Mouse (Mus musculus) MEL (cell line): ENCODE measurements at regions not wholly inside any gene's neighbourhood (a gene's known extent, or its start where the extent isn't known, plus 50 kb on each side); places are given as distances from the start of the nearest gene placed in this dataset.

ENCODE experiments used
- DNase-seq: peaks from one replicate; pipeline ENCODE4 v3.0.0; 2011; ENCODE audit warnings: low read depth, low spot score
- H3K27ac ChIP-seq: 2 replicates; pipeline ENCODE4 v1.5.1; 2012; ENCODE audit warnings: low read depth, mild to moderate bottlenecking, control low read depth, low read length, moderate library complexity; ENCODE audit not compliant: control insufficient read depth
- H3K27me3 ChIP-seq, 2 experiments: fragments of 150-350 bp in 1 of 2; sonication (generic) in 1 of 2; 2 replicates each; pipeline ENCODE4 v1.6.1; 2012; ENCODE audit warnings: low read length in 2 of 2, mild to moderate bottlenecking in 2 of 2, improper control_type of control experiment in 1 of 2, moderate library complexity in 1 of 2; ENCODE audit not compliant: insufficient read depth in 2 of 2, control insufficient read depth in 1 of 2
- H3K36me3 ChIP-seq, 2 experiments: 2 replicates each; pipeline ENCODE4 v1.6.1; 2012 to 2014; ENCODE audit warnings: low read length in 2 of 2, improper control_type of control experiment in 1 of 2, inconsistent platforms in 1 of 2, mild to moderate bottlenecking in 1 of 2; ENCODE audit not compliant: insufficient read depth in 2 of 2, control insufficient read depth in 1 of 2
- H3K4me1 ChIP-seq, 2 experiments: fragments of 150-350 bp in 1 of 2; sonication (generic) in 1 of 2; 2 replicates each; pipeline ENCODE4 v1.6.1; 2012; ENCODE audit warnings: low read length in 2 of 2, improper control_type of control experiment in 1 of 2, mild to moderate bottlenecking in 1 of 2; ENCODE audit not compliant: insufficient read depth in 2 of 2, control insufficient read depth in 1 of 2
- H3K4me3 ChIP-seq, 2 experiments: fragments of 150-350 bp in 1 of 2; sonication (generic) in 1 of 2; 2 replicates each; pipeline ENCODE4 v1.5.1; 2012; ENCODE audit warnings: low read depth in 2 of 2, low read length in 2 of 2, mild to moderate bottlenecking in 2 of 2, moderate library complexity in 2 of 2, control low read depth in 1 of 2, improper control_type of control experiment in 1 of 2; ENCODE audit not compliant: control insufficient read depth in 1 of 2, insufficient read depth in 1 of 2
- H3K79me2 ChIP-seq: 2 replicates; pipeline ENCODE4 v1.6.1; 2012; ENCODE audit warnings: mild to moderate bottlenecking, low read length, moderate library complexity; ENCODE audit not compliant: control insufficient read depth, poor library complexity, insufficient read depth
- H3K9ac ChIP-seq: 2 replicates; pipeline ENCODE4 v1.6.1; 2012; ENCODE audit warnings: low read depth, mild to moderate bottlenecking, control low read depth, low read length, moderate library complexity; ENCODE audit not compliant: control insufficient read depth, poor library complexity, severe bottlenecking
- H3K9me3 ChIP-seq: fragments of 150-350 bp; sonication (generic); replicated peaks from 2 replicates; pipeline ENCODE4 v1.6.1; 2012; ENCODE audit warnings: mild to moderate bottlenecking, low read length, improper control_type of control experiment, moderate library complexity; ENCODE audit not compliant: insufficient read depth
- BHLHE40 ChIP-seq: IDR thresholded peaks from 2 replicates; pipeline ENCODE4 v1.6.1; 2012; ENCODE audit warnings: low read depth, mild to moderate bottlenecking, inconsistent platforms, low read length, improper control_type of control experiment, borderline replicate concordance
- CHD1 ChIP-seq: IDR thresholded peaks from 2 replicates; pipeline ENCODE4 v1.6.1; 2012; ENCODE audit warnings: low read depth, mild to moderate bottlenecking, inconsistent platforms, low read length, improper control_type of control experiment
- CHD2 ChIP-seq: IDR thresholded peaks from 2 replicates; pipeline ENCODE4 v1.6.1; 2011; ENCODE audit warnings: low read length, improper control_type of control experiment
- CTCF ChIP-seq, 3 experiments: IDR thresholded peaks in 2 of 3; conservative IDR thresholded peaks in 1 of 3; 2 replicates each; pipeline ENCODE4 v1.5.1; 2011 to 2012; ENCODE audit warnings: low read length in 3 of 3, low read depth in 2 of 3, mild to moderate bottlenecking in 2 of 3, improper control_type of control experiment in 1 of 3, inconsistent platforms in 1 of 3, mixed read lengths in 1 of 3, moderate library complexity in 1 of 3; ENCODE audit not compliant: control insufficient read depth in 1 of 3, insufficient read depth in 1 of 3, poor library complexity in 1 of 3, severe bottlenecking in 1 of 3
- ELF1 ChIP-seq: IDR thresholded peaks from 2 replicates; pipeline ENCODE4 v1.6.1; 2014; ENCODE audit warnings: low read depth, mild to moderate bottlenecking, inconsistent platforms, low read length, improper control_type of control experiment, moderate library complexity
- EP300 ChIP-seq, 2 experiments: IDR thresholded peaks; 2 replicates each; pipeline ENCODE4 v1.6.1; 2011; ENCODE audit warnings: improper control_type of control experiment in 2 of 2, low read length in 2 of 2, low read depth in 1 of 2, mild to moderate bottlenecking in 1 of 2
- GABPA ChIP-seq: IDR thresholded peaks from 2 replicates; pipeline ENCODE4 v1.6.1; 2012; ENCODE audit warnings: low read depth, mild to moderate bottlenecking, inconsistent platforms, low read length, improper control_type of control experiment, moderate library complexity
- GATA1 ChIP-seq: IDR thresholded peaks from 2 replicates; pipeline ENCODE4 v1.6.1; 2011; ENCODE audit warnings: low read depth, low read length, improper control_type of control experiment
- JUND ChIP-seq: IDR thresholded peaks from 2 replicates; pipeline ENCODE4 v1.6.1; 2011; ENCODE audit warnings: low read depth, mild to moderate bottlenecking, improper control_type of control experiment, low read length
- KAT2A ChIP-seq: conservative IDR thresholded peaks from 2 replicates; pipeline ENCODE4 v1.6.1; 2012; ENCODE audit warnings: low read depth, low read length, improper control_type of control experiment, inconsistent platforms
- MAFK ChIP-seq: IDR thresholded peaks from 2 replicates; pipeline ENCODE4 v1.6.1; 2011; ENCODE audit warnings: low read depth, mild to moderate bottlenecking, low read length, improper control_type of control experiment, borderline replicate concordance
- MAX ChIP-seq: IDR thresholded peaks from 2 replicates; pipeline ENCODE4 v1.6.1; 2011; ENCODE audit warnings: low read length, improper control_type of control experiment
- MEF2A ChIP-seq: IDR thresholded peaks from 2 replicates; pipeline ENCODE4 v1.6.1; 2014; ENCODE audit warnings: low read depth, mild to moderate bottlenecking, inconsistent platforms, low read length, improper control_type of control experiment; ENCODE audit not compliant: poor library complexity, insufficient replicate concordance, severe bottlenecking; ENCODE audit errors: extremely low read depth
- MXI1 ChIP-seq: IDR thresholded peaks from 2 replicates; pipeline ENCODE4 v1.6.1; 2011; ENCODE audit warnings: mild to moderate bottlenecking, low read depth, low read length, improper control_type of control experiment
- MYB ChIP-seq: IDR thresholded peaks from 2 replicates; pipeline ENCODE4 v1.6.1; 2011; ENCODE audit warnings: mild to moderate bottlenecking, low read depth, low read length, improper control_type of control experiment
- NELFE ChIP-seq: IDR thresholded peaks from 2 replicates; pipeline ENCODE4 v1.6.1; 2011; ENCODE audit warnings: low read depth, low read length, improper control_type of control experiment
- POLR2A ChIP-seq, 2 experiments: IDR thresholded peaks; 2 replicates each; pipeline ENCODE4 v1.6.1; 2011 to 2012; ENCODE audit warnings: low read length in 2 of 2, mild to moderate bottlenecking in 2 of 2, control low read depth in 1 of 2, improper control_type of control experiment in 1 of 2, low read depth in 1 of 2, moderate library complexity in 1 of 2; ENCODE audit not compliant: control insufficient read depth in 1 of 2, insufficient read depth in 1 of 2, poor library complexity in 1 of 2
- POLR2AphosphoS2 ChIP-seq: IDR thresholded peaks from 2 replicates; pipeline ENCODE4 v1.6.1; 2011; ENCODE audit warnings: low read length, improper control_type of control experiment
- POLR2AphosphoS5 ChIP-seq: IDR thresholded peaks from 2 replicates; pipeline ENCODE4 v1.6.1; 2012; ENCODE audit warnings: low read depth, borderline replicate concordance, mild to moderate bottlenecking, inconsistent platforms, low read length, moderate library complexity, mixed read lengths
- RAD21 ChIP-seq: IDR thresholded peaks from 2 replicates; pipeline ENCODE4 v1.6.1; 2011; ENCODE audit warnings: mild to moderate bottlenecking, low read depth, low read length, improper control_type of control experiment
- RCOR1 ChIP-seq: IDR thresholded peaks from 2 replicates; pipeline ENCODE4 v1.6.1; 2012; ENCODE audit warnings: low read depth, mild to moderate bottlenecking, inconsistent platforms, low read length, improper control_type of control experiment
- SIN3A ChIP-seq: IDR thresholded peaks from 2 replicates; pipeline ENCODE4 v1.6.1; 2012; ENCODE audit warnings: low read length, improper control_type of control experiment, inconsistent platforms
- SMC3 ChIP-seq: IDR thresholded peaks from 2 replicates; pipeline ENCODE4 v1.6.1; 2011; ENCODE audit warnings: low read depth, low read length, improper control_type of control experiment
- TAL1 ChIP-seq: IDR thresholded peaks from 2 replicates; pipeline ENCODE4 v1.6.1; 2012; ENCODE audit warnings: mild to moderate bottlenecking, inconsistent platforms, low read length, moderate library complexity, mixed read lengths
- TBP ChIP-seq: IDR thresholded peaks from 2 replicates; pipeline ENCODE4 v1.8.0; 2011; ENCODE audit warnings: low read depth, low read length, improper control_type of control experiment
- TCF12 ChIP-seq: IDR thresholded peaks from 2 replicates; pipeline ENCODE4 v1.6.1; 2014; ENCODE audit warnings: low read depth, mild to moderate bottlenecking, inconsistent platforms, low read length, improper control_type of control experiment, moderate library complexity
- ZC3H11A ChIP-seq: IDR thresholded peaks from 2 replicates; pipeline ENCODE4 v1.6.1; 2012; ENCODE audit warnings: low read depth, mild to moderate bottlenecking, inconsistent platforms, low read length, improper control_type of control experiment
- ZKSCAN1 ChIP-seq: IDR thresholded peaks from 2 replicates; pipeline ENCODE4 v1.6.1; 2012; ENCODE audit warnings: low read depth, mild to moderate bottlenecking, inconsistent platforms, low read length, improper control_type of control experiment, moderate library complexity

DNA sequence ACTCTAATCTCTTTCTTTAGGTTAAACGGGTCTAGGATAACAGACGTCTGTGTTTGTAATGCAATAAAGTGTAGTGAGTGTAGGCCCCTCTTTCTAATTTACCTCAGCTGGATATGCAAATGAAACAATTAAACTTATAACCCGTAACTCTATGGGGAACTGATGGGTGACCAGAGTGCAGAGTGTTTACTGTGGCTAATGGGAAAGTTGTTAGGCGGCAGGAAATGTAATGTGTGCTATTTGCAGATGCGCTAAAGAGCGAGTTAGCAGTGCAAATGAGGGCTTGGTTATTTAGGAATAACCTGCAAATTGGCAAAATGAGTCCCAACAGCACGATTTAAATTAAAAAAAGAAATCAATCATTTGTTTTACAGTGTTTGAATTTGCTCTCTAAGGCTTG, 168.8 kb upstream of the Psmd7 start:
- no peaks in the 10 kb centered on the region for H3K27me3 ChIP-seq
- TF ChIP-seq MAFK, result no peak
- TF ChIP-seq MYB, result no peak
- no peak for TF ChIP-seq GABPA
- no peak for TF ChIP-seq ZC3H11A
- no peak for TF ChIP-seq EP300 (IDR thresholded peaks at IDR 0.05; ENCODE audit: low read depth in 1 of 2, low read length in 2 of 2)
- TF ChIP-seq POLR2AphosphoS2, result no peak
- no peak for TF ChIP-seq RAD21
- TF ChIP-seq SIN3A, result no peak
- TF ChIP-seq MEF2A, result no peak
- TF ChIP-seq CHD1, result no peak
- no peak for TF ChIP-seq CHD2
- TF ChIP-seq ELF1, result no peak
- no peak for TF ChIP-seq JUND
- TF ChIP-seq NELFE, result no peak
- no peak for TF ChIP-seq MXI1
- no peak for DNase-seq

DNA sequence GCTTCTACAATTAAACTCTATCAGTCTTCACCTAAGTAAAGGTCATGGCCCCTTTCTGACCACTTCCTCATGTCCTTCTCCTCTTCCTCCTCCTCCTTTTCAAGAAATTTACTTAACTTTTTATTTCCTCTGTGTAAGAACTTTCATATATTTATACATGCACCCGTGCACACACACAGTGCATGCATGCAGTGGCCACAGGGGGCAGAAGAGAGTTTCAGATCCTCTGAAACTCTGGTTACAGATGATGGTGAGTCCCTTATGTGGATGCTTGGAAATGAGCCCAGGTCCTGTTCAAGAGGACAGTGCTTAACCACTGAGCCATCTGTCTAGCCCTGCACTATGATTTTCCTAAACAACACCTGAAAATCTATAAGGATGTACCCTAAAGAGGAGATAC, 170.4 kb upstream of the Psmd7 start:
- H3K4me1 ChIP-seq, result no peaks in the 10 kb centered on the region
- H3K9ac ChIP-seq, result no peak overlapping the region
- H3K79me2 ChIP-seq, result no peaks in the 10 kb centered on the region
- TF ChIP-seq ZC3H11A, result no peak
- TF ChIP-seq CTCF (IDR thresholded peaks at IDR 0.05 in 2 of 3, conservative IDR thresholded peaks at IDR 0.05 in 1 of 3; ENCODE audit: control insufficient read depth in 1 of 3, insufficient read depth in 1 of 3, low read depth in 2 of 3, low read length in 3 of 3, poor library complexity in 1 of 3, severe bottlenecking in 1 of 3), result peak in 2 of 3 experiments; percentile 17 to 21; a peak in 1 of 6 replicates
- H3K27ac ChIP-seq, result no peak overlapping the region
- no peak overlapping the region for H3K4me3 ChIP-seq
- H3K9me3 ChIP-seq, result no peaks in the 10 kb centered on the region
- no peaks in the 10 kb centered on the region for H3K36me3 ChIP-seq
- DNase-seq, result peak; percentile 6
- H3K27me3 ChIP-seq, result no peaks in the 10 kb centered on the region

More for the DNA sequence above, 168.8 kb upstream of the Psmd7 start:
- Histone ChIP-seq H3K79me2 (no peaks in the 10 kb centered on the region), H3K36me3 (no peaks in the 10 kb centered on the region), H3K4me3 (no peak overlapping the region), H3K9ac (no peak overlapping the region), H3K4me1 (no peaks in the 10 kb centered on the region), H3K9me3 (no peaks in the 10 kb centered on the region), H3K27ac (no peak overlapping the region)

- H3K27ac ChIP-seq, result no peak overlapping the region
- no peak overlapping the region for H3K9ac ChIP-seq
- no peaks in the 10 kb centered on the region for H3K79me2 ChIP-seq
- no peaks in the 10 kb centered on the region for H3K36me3 ChIP-seq
- no peaks in the 10 kb centered on the region for H3K9me3 ChIP-seq
- H3K4me1 ChIP-seq, result no peaks in the 10 kb centered on the region
- TF ChIP-seq RCOR1 (no peak), TCF12 (no peak), JUND (no peak), NELFE (no peak), TBP (no peak), SMC3 (no peak), KAT2A (no peak), ZKSCAN1 (no peak), ELF1 (no peak), GATA1 (no peak), BHLHE40 (no peak), TAL1 (no peak), POLR2A (IDR thresholded peaks at IDR 0.05; ENCODE audit: control insufficient read depth in 1 of 2, insufficient read depth in 1 of 2, low read depth in 1 of 2, low read length in 2 of 2, poor library complexity in 1 of 2) (no peak), MYB (no peak), CTCF (IDR thresholded peaks at IDR 0.05 in 2 of 3, conservative IDR thresholded peaks at IDR 0.05 in 1 of 3; ENCODE audit: control insufficient read depth in 1 of 3, insufficient read depth in 1 of 3, low read depth in 2 of 3, low read length in 3 of 3, poor library complexity in 1 of 3, severe bottlenecking in 1 of 3) (no peak), MAX (no peak), POLR2AphosphoS5 (no peak)
- DNase-seq, result no peak
- H3K27me3 ChIP-seq, result no peaks in the 10 kb centered on the region
- no peak overlapping the region for H3K4me3 ChIP-seq
Measured at GRCm38 (mm10) chr8:107776906-107777305, 165.5 kb upstream of the Zfhx3 start.
